In genomic region chr5:99334017-99334416, GRCm38 (mm10) we compare ENCODE assay signal across 13 mouse cellular contexts.
"Had no signal": no experiment of that assay in that cellular context is flagged by ENCODE, and none has a peak within 500 bp of the region (broad histone marks: within the 10 kb centered on the region; RNA-seq: fewer than 3 reads in every experiment).

No protein-coding gene starts in this region.

- H3K27me3 ChIP-seq: limb, embryonic 13.5 days; midbrain, embryonic 15.5 days had no signal

- H3K4me2 ChIP-seq: limb, embryonic 13.5 days; midbrain, embryonic 11.5 days; midbrain, embryonic 15.5 days had no signal

- ATAC-seq: intestine, postnatal 0 days; midbrain, embryonic 15.5 days had no signal

- H3K9ac ChIP-seq: limb, embryonic 13.5 days; liver, embryonic 14.5 days; midbrain, embryonic 15.5 days had no signal

- H3K27ac ChIP-seq: kidney, postnatal 0 days; limb, embryonic 13.5 days; liver, embryonic 14.5 days; midbrain, embryonic 15.5 days had no signal

- DNase-seq: kidney, adult 8-10 months; kidney, postnatal 36 days; left cerebral cortex, postnatal 4 days; lung, adult 18-20 months; lung, postnatal 4 days; thymus, adult 2 months; thymus, postnatal 25 days had no signal

- H3K36me3 ChIP-seq: limb, embryonic 13.5 days; midbrain, embryonic 15.5 days had no signal

- H3K9me3 ChIP-seq: limb, embryonic 13.5 days; midbrain, embryonic 15.5 days had no signal

- H3K4me3 ChIP-seq: limb, embryonic 13.5 days; midbrain, embryonic 15.5 days had no signal

- H3K4me1 ChIP-seq: midbrain, embryonic 15.5 days had no signal
